Mouse (Mus musculus): ENCODE data around the gene Hoxa11.
A peak's percentile ranks its signal among the peaks of the same experiment; 100 is the strongest.

The Hoxa11 gene

GRCm38 (mm10) chr6:52209685-52210046 lies 35.9 kb downstream of the Hoxa11 start:
- peak in 1 of 2 experiments; percentile 47 for DNase-seq (ENCODE audit: inconsistent age in 2 of 2, low spot score in 1 of 2)

GRCm38 (mm10) chr6:52208868-52209684 lies 36.5 kb downstream of the Hoxa11 start:
- peak in 1 of 2 experiments; percentile 78 for DNase-seq (ENCODE audit: inconsistent age in 2 of 2, low spot score in 1 of 2)

GRCm38 (mm10) chr6:52208072-52208867 lies 37.3 kb downstream of the Hoxa11 start, which contains the start of gene Hoxa6:
Gene Hoxa6 (minus strand): TSS chr6:52208722.
- peak; percentile 80 to 92 for DNase-seq (ENCODE audit: inconsistent age in 2 of 2, low spot score in 1 of 2)

GRCm38 (mm10) chr6:52207684-52207976 lies 38.0 kb downstream of the Hoxa11 start:
- no peak for DNase-seq (ENCODE audit: inconsistent age in 2 of 2, low spot score in 1 of 2)

- peak in 1 of 2 experiments; percentile 60 for DNase-seq (ENCODE audit: inconsistent age in 2 of 2, low spot score in 1 of 2)
Observed at GRCm38 (mm10) chr6:52206882-52207683, 38.5 kb downstream of the Hoxa11 start.

GRCm38 (mm10) chr6:52205638-52206621 lies 39.7 kb downstream of the Hoxa11 start:
- DNase-seq (ENCODE audit: inconsistent age in 2 of 2, low spot score in 1 of 2), result peak in 1 of 2 experiments; percentile 74

- no peak for DNase-seq (ENCODE audit: inconsistent age in 2 of 2, low spot score in 1 of 2)
Observed at GRCm38 (mm10) chr6:52205221-52205620, 40.4 kb downstream of the Hoxa11 start.

- DNase-seq (ENCODE audit: inconsistent age in 2 of 2, low spot score in 1 of 2), result peak; percentile 91 to 96
Observed at GRCm38 (mm10) chr6:52204050-52204752, 41.4 kb downstream of the Hoxa11 start, which contains the start of gene Hoxa5. Gene Hoxa5 (minus strand): TSS chr6:52204587.

GRCm38 (mm10) chr6:52203371-52204049 lies 42.1 kb downstream of the Hoxa11 start:
- peak; percentile 60 to 88 for DNase-seq (ENCODE audit: inconsistent age in 2 of 2, low spot score in 1 of 2)

- peak in 1 of 2 experiments; percentile 88 for DNase-seq (ENCODE audit: inconsistent age in 2 of 2, low spot score in 1 of 2)
Observed at GRCm38 (mm10) chr6:52203121-52203370, 42.6 kb downstream of the Hoxa11 start.

GRCm38 (mm10) chr6:52202362-52203120 lies 43.1 kb downstream of the Hoxa11 start:
- DNase-seq (ENCODE audit: inconsistent age in 2 of 2, low spot score in 1 of 2), result no peak

GRCm38 (mm10) chr6:52201269-52201668 lies 44.3 kb downstream of the Hoxa11 start:
- DNase-seq (ENCODE audit: inconsistent age in 2 of 2, low spot score in 1 of 2), result peak in 1 of 2 experiments; percentile 38

GRCm38 (mm10) chr6:52200751-52201250 lies 44.8 kb downstream of the Hoxa11 start:
- DNase-seq (ENCODE audit: inconsistent age in 2 of 2, low spot score in 1 of 2), result no peak

GRCm38 (mm10) chr6:52200073-52200750 lies 45.4 kb downstream of the Hoxa11 start:
- peak; percentile 39 to 75 for DNase-seq (ENCODE audit: inconsistent age in 2 of 2, low spot score in 1 of 2)

GRCm38 (mm10) chr6:52197271-52197670 lies 48.3 kb downstream of the Hoxa11 start:
- peak; percentile 73 to 88 for DNase-seq (ENCODE audit: inconsistent age in 2 of 2, low spot score in 1 of 2)

GRCm38 (mm10) chr6:52196811-52197210 lies 48.8 kb downstream of the Hoxa11 start:
- no peak for DNase-seq (ENCODE audit: inconsistent age in 2 of 2, low spot score in 1 of 2)

- no peak for DNase-seq (ENCODE audit: inconsistent age in 2 of 2, low spot score in 1 of 2)
Observed at GRCm38 (mm10) chr6:52194690-52195089, 50.9 kb downstream of the Hoxa11 start.

Measured in adrenal gland, adult (tissue).